Mouse (Mus musculus) kidney, embryonic 14.5 days (tissue): ENCODE results near the gene Slc6a6. TPM values are rescaled to one million over a fixed set of nuclear protein-coding genes. Genes with fewer than 3 reads are reported as not detected.

Experiments used
- ATAC-seq: fragments of 200-750 bp; cut with Nextera tagmentation; 2 replicates; pipeline ENCODE4 v1.8.0; 2017; ENCODE audit warnings: moderate number of reproducible peaks, mild to moderate bottlenecking, moderate TSS enrichment, moderate library complexity; ENCODE audit not compliant: low FRiP score, low TSS enrichment
- H3K27ac ChIP-seq: fragments of 300-500 bp; sonication (generic); 2 replicates; pipeline ENCODE4 v1.5.1; 2014; ENCODE audit warnings: low read depth, mild to moderate bottlenecking, low read length, moderate library complexity, mixed read lengths
- H3K27me3 ChIP-seq: fragments of 300-500 bp; sonication (generic); 2 replicates; pipeline ENCODE4 v1.6.1; 2014; ENCODE audit warnings: mild to moderate bottlenecking, low read length; ENCODE audit not compliant: control insufficient read depth, insufficient read depth
- H3K36me3 ChIP-seq: fragments of 300-500 bp; sonication (generic); 2 replicates; pipeline ENCODE4 v1.6.1; 2014; ENCODE audit warnings: low read length, mixed read lengths; ENCODE audit not compliant: control insufficient read depth, insufficient read depth
- H3K4me1 ChIP-seq: fragments of 300-500 bp; sonication (generic); 2 replicates; pipeline ENCODE4 v1.6.1; 2014; ENCODE audit warnings: low read length, mixed read lengths; ENCODE audit not compliant: control insufficient read depth, insufficient read depth
- H3K4me2 ChIP-seq: fragments of 300-500 bp; sonication (generic); replicated peaks from 2 replicates; pipeline ENCODE4 v1.6.1; 2014; ENCODE audit warnings: low read depth, mild to moderate bottlenecking, low read length
- H3K4me3 ChIP-seq: fragments of 300-500 bp; sonication (generic); 2 replicates; pipeline ENCODE4 v1.5.1; 2014; ENCODE audit warnings: mild to moderate bottlenecking, low read length
- H3K9ac ChIP-seq: fragments of 300-500 bp; sonication (generic); 2 replicates; pipeline ENCODE4 v1.6.1; 2014; ENCODE audit warnings: low read depth, mild to moderate bottlenecking, low read length, moderate library complexity
- H3K9me3 ChIP-seq: fragments of 300-500 bp; sonication (generic); 2 replicates; pipeline ENCODE4 v1.6.1; 2016; ENCODE audit warnings: low read length; ENCODE audit not compliant: control insufficient read depth
- WGBS: fragments of 180-500 bp; shearing (Covaris S2); extraction: QIAGEN DNeasy Blood & Tissue Kit; methylation state at CpG from one replicate; pipeline ENCODE4 v1.1.7; 2014; 5-methylcytosine and 5-hydroxymethylcytosine counted together
- polyA plus RNA-seq: library from polyadenylated mRNA; unstranded; fragments of >200 nt; fragmentation: Nextera tagmentation; extraction: Ambion mirVana; gene quantifications from 2 replicates; pipeline ENCODE4 v1.2.1, GENCODE M21; 2014

The Slc6a6 gene
- polyA plus RNA-seq, 1 experiment from 2014 or later = 95.1 TPM

- Histone ChIP-seq H3K9me3 (no peaks in the 10 kb centered on the region), H3K4me1 (peaks cover 17% of the 10 kb centered on the region), H3K4me2 (no peak overlapping the region), H3K9ac (no peak overlapping the region), H3K27me3 (no peaks in the 10 kb centered on the region), H3K27ac (peak overlapping the region; percentile 25), H3K4me3 (no peak overlapping the region), H3K36me3 (peaks cover 48% of the 10 kb centered on the region)
- 62% methylated on average over 11 of the region's 11 CpGs for WGBS
- ATAC-seq = no peak
These were observed 17.2 kb downstream of the Slc6a6 start for GRCm38 (mm10) chr6:91700823-91701621.

- H3K27ac ChIP-seq = no peak overlapping the region
- H3K4me3 ChIP-seq = no peak overlapping the region
- WGBS = 91% methylated on average over 2 of the region's 2 CpGs
- no peak overlapping the region for H3K9ac ChIP-seq
- no peaks in the 10 kb centered on the region for H3K27me3 ChIP-seq
- peaks cover 53% of the 10 kb centered on the region for H3K36me3 ChIP-seq
- H3K4me1 ChIP-seq = peaks cover 21% of the 10 kb centered on the region
- H3K9me3 ChIP-seq = no peaks in the 10 kb centered on the region
- no peak for ATAC-seq
- H3K4me2 ChIP-seq = no peak overlapping the region
These were observed 19.6 kb downstream of the Slc6a6 start for GRCm38 (mm10) chr6:91703459-91703858.

- Histone ChIP-seq H3K36me3 (peaks cover 48% of the 10 kb centered on the region), H3K9me3 (peaks cover 2% of the 10 kb centered on the region; the same call in 1 of the 2 replicates), H3K4me2 (no peak overlapping the region), H3K4me3 (no peak overlapping the region), H3K4me1 (peaks cover 21% of the 10 kb centered on the region), H3K27ac (no peak overlapping the region), H3K9ac (no peak overlapping the region), H3K27me3 (no peaks in the 10 kb centered on the region)
- WGBS = 79% methylated on average over 1 of the region's 1 CpGs
- no peak for ATAC-seq
These were observed 20.6 kb downstream of the Slc6a6 start for GRCm38 (mm10) chr6:91704446-91704845.

GRCm38 (mm10) chr6:91705651-91706050 lies 21.8 kb downstream of the Slc6a6 start:
- no peak overlapping the region for H3K9ac ChIP-seq
- no peak overlapping the region for H3K4me3 ChIP-seq
- no peak for ATAC-seq
- no peak overlapping the region for H3K4me2 ChIP-seq
- 43% methylated on average over 4 of the region's 4 CpGs for WGBS
- H3K4me1 ChIP-seq = peaks cover 16% of the 10 kb centered on the region
- H3K9me3 ChIP-seq = peaks cover 2% of the 10 kb centered on the region; the same call in 1 of the 2 replicates
- H3K36me3 ChIP-seq = peaks cover 41% of the 10 kb centered on the region
- H3K27ac ChIP-seq = no peak overlapping the region
- no peaks in the 10 kb centered on the region for H3K27me3 ChIP-seq

- H3K27me3 ChIP-seq = no peaks in the 10 kb centered on the region
- no peak overlapping the region for H3K4me2 ChIP-seq
- no peak overlapping the region for H3K27ac ChIP-seq
- H3K4me1 ChIP-seq = peaks cover 10% of the 10 kb centered on the region
- ATAC-seq = 0 out of 2 replicates have a peak, but pooled peaks have one; percentile 19
- peaks cover 2% of the 10 kb centered on the region; the same call in 1 of the 2 replicates for H3K9me3 ChIP-seq
- 34% methylated on average over 13 of the region's 13 CpGs for WGBS
- H3K4me3 ChIP-seq = no peak overlapping the region
- H3K36me3 ChIP-seq = peaks cover 36% of the 10 kb centered on the region
- no peak overlapping the region for H3K9ac ChIP-seq
These were observed 22.4 kb downstream of the Slc6a6 start for GRCm38 (mm10) chr6:91706072-91706776.

- H3K9me3 ChIP-seq = peaks cover 2% of the 10 kb centered on the region; the same call in 1 of the 2 replicates
- WGBS = 83% methylated on average over 8 of the region's 8 CpGs
- H3K36me3 ChIP-seq = peaks cover 36% of the 10 kb centered on the region
- no peak overlapping the region for H3K4me2 ChIP-seq
- H3K4me3 ChIP-seq = no peak overlapping the region
- peaks cover 18% of the 10 kb centered on the region for H3K4me1 ChIP-seq
- H3K27me3 ChIP-seq = no peaks in the 10 kb centered on the region
- ATAC-seq = no peak
- H3K27ac ChIP-seq = no peak overlapping the region
- no peak overlapping the region for H3K9ac ChIP-seq
These were observed 23.5 kb downstream of the Slc6a6 start for GRCm38 (mm10) chr6:91707276-91707885.

GRCm38 (mm10) chr6:91707886-91708564 lies 24.2 kb downstream of the Slc6a6 start:
- 94% methylated on average over 11 of the region's 11 CpGs for WGBS
- H3K4me3 ChIP-seq = no peak overlapping the region
- H3K4me2 ChIP-seq = no peak overlapping the region
- peaks cover 31% of the 10 kb centered on the region for H3K36me3 ChIP-seq
- ATAC-seq = no peak
- no peak overlapping the region for H3K27ac ChIP-seq
- peaks cover 25% of the 10 kb centered on the region for H3K4me1 ChIP-seq
- peaks cover 2% of the 10 kb centered on the region; the same call in 1 of the 2 replicates for H3K9me3 ChIP-seq
- H3K9ac ChIP-seq = no peak overlapping the region
- no peaks in the 10 kb centered on the region for H3K27me3 ChIP-seq

- 79% methylated on average over 2 of the region's 2 CpGs for WGBS
- Histone ChIP-seq H3K27ac (no peak overlapping the region), H3K9me3 (peaks cover 2% of the 10 kb centered on the region; the same call in 1 of the 2 replicates), H3K4me1 (peaks cover 33% of the 10 kb centered on the region), H3K36me3 (peaks cover 24% of the 10 kb centered on the region), H3K27me3 (no peaks in the 10 kb centered on the region), H3K4me2 (no peak overlapping the region), H3K4me3 (no peak overlapping the region), H3K9ac (no peak overlapping the region)
- no peak for ATAC-seq
These were observed 25.1 kb downstream of the Slc6a6 start for GRCm38 (mm10) chr6:91708919-91709318.
